Comparison of ENCODE assay signal across 11 mouse cellular contexts in genomic region chr17:29165967-29166578, GRCm38 (mm10). TPM values are rescaled to one million over a fixed set of nuclear protein-coding genes. Genes with fewer than 3 reads are reported as not detected.
DNase-seq lines count a peak whose midpoint lies in the region; ATAC-seq and TF ChIP-seq lines count a peak whose summit lies in the region.
"Had no signal": no experiment of that assay in that cellular context is flagged by ENCODE, and none has a peak within 500 bp of the region (broad histone marks: within the 10 kb centered on the region; RNA-seq: fewer than 3 reads in every experiment).

No protein-coding gene starts in this region.

- no peaks in the 10 kb centered on the region for H3K36me3 ChIP-seq in liver, postnatal 0 days (replicated peaks; ENCODE audit: insufficient read depth, low read length)
- no peaks in the 10 kb centered on the region for H3K36me3 ChIP-seq in embryonic facial prominence, embryonic 15.5 days
- H3K36me3 ChIP-seq in midbrain, embryonic 14.5 days (ENCODE audit: control insufficient read depth, insufficient read depth, low read length) = no peaks in the 10 kb centered on the region

- peaks cover 31% of the 10 kb centered on the region for H3K4me1 ChIP-seq in liver, postnatal 0 days (ENCODE audit: insufficient read depth)
- peaks cover 40% of the 10 kb centered on the region for H3K4me1 ChIP-seq in embryonic facial prominence, embryonic 15.5 days
- peaks cover 22% of the 10 kb centered on the region for H3K4me1 ChIP-seq in midbrain, embryonic 14.5 days (ENCODE audit: control insufficient read depth, insufficient read depth, low read length)

- H3K27me3 ChIP-seq in liver, postnatal 0 days (ENCODE audit: insufficient read depth, low read length) = no peaks in the 10 kb centered on the region
- H3K27me3 ChIP-seq in embryonic facial prominence, embryonic 15.5 days = no peaks in the 10 kb centered on the region
- no peaks in the 10 kb centered on the region for H3K27me3 ChIP-seq in midbrain, embryonic 14.5 days (ENCODE audit: control insufficient read depth, insufficient read depth, low read length)

- no peak overlapping the region for H3K9ac ChIP-seq in liver, postnatal 0 days (replicated peaks)
- no peak overlapping the region for H3K9ac ChIP-seq in embryonic facial prominence, embryonic 15.5 days
- H3K9ac ChIP-seq in midbrain, embryonic 14.5 days (replicated peaks; ENCODE audit: low read length) = no peak overlapping the region; the same call in 1 of the 2 replicates

- ATAC-seq in liver, postnatal 0 days = no peak
- no peak for ATAC-seq in embryonic facial prominence, embryonic 15.5 days (ENCODE audit: insufficient number of reproducible peaks, low FRiP score, low TSS enrichment, low read depth)
- no peak for ATAC-seq in midbrain, embryonic 14.5 days (ENCODE audit: low FRiP score, low TSS enrichment)
- ATAC-seq in megakaryocyte, adult 5-6 weeks (ENCODE audit: poor library complexity, severe bottlenecking) = no peak

- H3K4me3 ChIP-seq in liver, postnatal 0 days (ENCODE audit: low read depth, low read length) = no peak overlapping the region
- H3K4me3 ChIP-seq in embryonic facial prominence, embryonic 15.5 days (replicated peaks) = no peak overlapping the region
- no peak overlapping the region for H3K4me3 ChIP-seq in midbrain, embryonic 14.5 days (replicated peaks; ENCODE audit: low read depth, low read length)

- 0 out of 2 replicates have a peak overlapping the region, but pooled peaks have one; percentile 6 for H3K27ac ChIP-seq in liver, postnatal 0 days (ENCODE audit: low read depth)
- peak overlapping the region; percentile 78 for H3K27ac ChIP-seq in embryonic facial prominence, embryonic 15.5 days (replicated peaks)
- peak overlapping the region; percentile 89 for H3K27ac ChIP-seq in midbrain, embryonic 14.5 days (replicated peaks; ENCODE audit: low read depth, low read length)

- no peak for TF ChIP-seq CTCF in liver, postnatal 0 days (IDR thresholded peaks at IDR 0.05; ENCODE audit: low read depth)

- H3K4me2 ChIP-seq in liver, postnatal 0 days (ENCODE audit: low read depth, low read length) = no peak overlapping the region
- H3K4me2 ChIP-seq in embryonic facial prominence, embryonic 15.5 days (replicated peaks) = no peak overlapping the region
- H3K4me2 ChIP-seq in midbrain, embryonic 14.5 days (ENCODE audit: low read length) = no peak overlapping the region

- DNase-seq in liver, postnatal 0 days = no peak
- DNase-seq in liver = no peak
- DNase-seq in kidney, adult 18-20 months = peak; percentile 31
- DNase-seq in midbrain, embryonic 14.5 days = peak; percentile 40
- no peak for DNase-seq in right cerebral cortex, postnatal 14 days
- DNase-seq: adrenal gland, postnatal 25 days; gastrocnemius, postnatal 10 days; lung, adult 18-20 months had no signal

- 0 out of 2 replicates have a peak, but pooled peaks cover 3% of the 10 kb centered on the region for H3K9me3 ChIP-seq in liver, postnatal 0 days (ENCODE audit: low read length)
- H3K9me3 ChIP-seq in embryonic facial prominence, embryonic 15.5 days (replicated peaks) = no peaks in the 10 kb centered on the region
- no peaks in the 10 kb centered on the region for H3K9me3 ChIP-seq in midbrain, embryonic 14.5 days (ENCODE audit: control insufficient read depth, low read length)

- no peak for TF ChIP-seq EP300 in liver, postnatal 0 days (IDR thresholded peaks at IDR 0.05; ENCODE audit: low read depth)

- 56% methylated on average over 8 of the region's 8 CpGs for WGBS in liver, postnatal 0 days (ENCODE audit: insufficient replicate concordance)
- WGBS in embryonic facial prominence, embryonic 15.5 days = 37% methylated on average over 8 of the region's 8 CpGs
- WGBS in midbrain, embryonic 14.5 days = 33% methylated on average over 8 of the region's 8 CpGs

RNA-seq across cellular contexts. Expression of gene Rab44, which starts 52.1 kb away (rescaled TPM):
- 5.4 and 6.3 TPM in 2 replicates for polyA plus RNA-seq in liver, postnatal 0 days (2015; fragmentation: Nextera tagmentation; extraction: Ambion mirVana)
- polyA plus RNA-seq in embryonic facial prominence, embryonic 15.5 days (2015; fragmentation: Nextera tagmentation; extraction: Ambion mirVana) = 3.4 and 4.5 TPM in 2 replicates
- polyA plus RNA-seq in midbrain, embryonic 14.5 days (2014; fragmentation: Nextera tagmentation; extraction: Ambion mirVana) = 0.20 TPM in 1 of 2 replicates, not detected in the other
- 52.2 and 62.4 TPM in 2 replicates for total RNA-seq in megakaryocyte, adult 5-6 weeks (2015)
- 104 and 105 TPM in 2 replicates for total RNA-seq in megakaryocyte, adult 5-6 weeks (2017)
- polyA plus RNA-seq: testis, adult 2 months had no signal

Comparison
In these comparisons a context has a peak if more than half of its experiments do, and no peak if none do; other contexts are left out.
1. DNase-seq: peak in kidney, adult 18-20 months (single experiment) and midbrain, embryonic 14.5 days (single experiment); none in liver, postnatal 0 days (single experiment), liver (single experiment) and right cerebral cortex, postnatal 14 days (single experiment).
2. H3K27ac ChIP-seq: peak in every context shown above with its lines; median percentile 89 in midbrain, embryonic 14.5 days; 78 in embryonic facial prominence, embryonic 15.5 days; 6 in liver, postnatal 0 days.